Mouse (Mus musculus) embryonic facial prominence, embryonic 12.5 days (tissue): Measurements from ENCODE around the gene Scaf11. TPM values are rescaled to one million over a fixed set of nuclear protein-coding genes. Genes with fewer than 3 reads are reported as not detected.
"Not testable (repeated sequence)": the region's sequence is repeated elsewhere in the genome, so short reads cannot be mapped to it uniquely, and the experiment has no call there.

Source experiments
- ATAC-seq: fragments of 200-750 bp; cut with Nextera tagmentation; 2 replicates; pipeline ENCODE4 v1.8.0; 2017; ENCODE audit not compliant: insufficient number of reproducible peaks, insufficient read depth, low FRiP score, low TSS enrichment
- H3K27ac ChIP-seq: fragments of 300-500 bp; sonication (generic); 2 replicates; pipeline ENCODE4 v1.5.1; 2016; ENCODE audit warnings: mild to moderate bottlenecking
- H3K27me3 ChIP-seq: fragments of 300-500 bp; sonication (generic); 2 replicates; pipeline ENCODE4 v1.6.1; 2016; ENCODE audit warnings: mild to moderate bottlenecking, moderate library complexity
- H3K36me3 ChIP-seq: fragments of 300-500 bp; sonication (generic); 2 replicates; pipeline ENCODE4 v1.6.1; 2016; ENCODE audit warnings: mild to moderate bottlenecking
- H3K4me1 ChIP-seq: fragments of 300-500 bp; sonication (generic); 2 replicates; pipeline ENCODE4 v1.6.1; 2016
- H3K4me2 ChIP-seq: fragments of 300-500 bp; sonication (generic); replicated peaks from 2 replicates; pipeline ENCODE4 v1.6.1; 2016; ENCODE audit warnings: mild to moderate bottlenecking, moderate library complexity
- H3K4me3 ChIP-seq: fragments of 300-500 bp; sonication (generic); 2 replicates; pipeline ENCODE4 v1.5.1; 2016; ENCODE audit warnings: mild to moderate bottlenecking
- H3K9ac ChIP-seq: fragments of 300-500 bp; sonication (generic); 2 replicates; pipeline ENCODE4 v1.6.1; 2016; ENCODE audit warnings: mild to moderate bottlenecking, moderate library complexity
- H3K9me3 ChIP-seq: fragments of 300-500 bp; sonication (generic); 2 replicates; pipeline ENCODE4 v1.6.1; 2016; ENCODE audit warnings: mild to moderate bottlenecking, moderate library complexity
- WGBS: fragments of 180-500 bp; shearing (Covaris S2); methylation state at CpG from one replicate; pipeline ENCODE4 v1.1.7; 2016; 5-methylcytosine and 5-hydroxymethylcytosine counted together
- polyA plus RNA-seq: library from polyadenylated mRNA; unstranded; fragments of >200 nt; fragmentation: Nextera tagmentation; extraction: Ambion mirVana; gene quantifications from 2 replicates; pipeline ENCODE4 v1.2.1, GENCODE M21; 2016

Gene Scaf11
- polyA plus RNA-seq, 1 experiment from 2014 or later, result 120 TPM

DNA sequence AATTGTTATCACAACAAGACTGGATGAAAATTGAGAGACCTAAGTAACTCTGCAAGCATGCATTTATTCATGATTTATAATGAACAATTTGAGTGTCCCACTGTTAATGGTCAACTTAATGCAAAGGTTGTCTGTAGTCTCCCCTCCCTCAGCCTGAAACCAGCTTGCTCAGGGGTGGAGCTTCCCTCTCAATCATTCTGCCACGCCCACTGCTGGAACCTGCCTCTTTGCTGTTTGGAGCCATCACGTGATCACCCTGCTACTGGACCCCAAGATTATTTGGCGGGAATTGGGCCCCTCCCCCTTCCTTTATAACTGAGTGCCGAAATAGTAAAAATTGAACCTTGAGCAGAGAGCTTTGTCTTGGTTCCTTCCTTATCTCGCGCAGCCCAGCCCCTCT is 19.2 kb downstream of the Scaf11 start:
- not testable (repeated sequence) for H3K27ac ChIP-seq, H3K4me3 ChIP-seq, H3K4me2 ChIP-seq, H3K27me3 ChIP-seq, H3K9ac ChIP-seq, ATAC-seq, H3K4me1 ChIP-seq, H3K9me3 ChIP-seq
- 85% methylated on average over 6 of the region's 6 CpGs for WGBS
- peaks cover 27% of the 10 kb centered on the region for H3K36me3 ChIP-seq

DNA sequence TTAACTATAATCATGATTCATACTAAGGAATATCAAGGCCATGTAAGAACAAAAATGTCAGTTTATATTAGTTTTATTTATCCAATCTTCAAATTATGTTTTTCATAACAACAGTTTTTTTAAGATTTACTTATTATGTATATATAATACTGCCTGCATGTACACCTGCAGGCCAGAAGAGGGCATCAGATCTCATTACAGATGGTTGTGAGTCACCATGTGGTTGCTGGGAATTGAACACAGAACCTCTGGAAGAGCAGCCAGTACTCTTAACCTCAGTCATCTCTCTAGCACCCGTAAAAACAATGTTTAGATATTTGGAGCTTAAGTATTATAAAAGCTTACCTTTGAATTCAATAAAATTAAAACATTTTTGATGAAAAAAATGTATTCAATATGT is 26.4 kb downstream of the Scaf11 start:
- H3K36me3 ChIP-seq, result peaks cover 55% of the 10 kb centered on the region
- WGBS, result 98% methylated on average over 1 of the region's 1 CpGs

GRCm38 (mm10) chr15:96419920-96420319 is 40.7 kb downstream of the Scaf11 start:
- H3K9ac ChIP-seq, result no peak overlapping the region
- no peak overlapping the region for H3K4me2 ChIP-seq
- H3K27ac ChIP-seq, result no peak overlapping the region
- H3K9me3 ChIP-seq, result no peaks in the 10 kb centered on the region
- H3K36me3 ChIP-seq, result peaks cover 76% of the 10 kb centered on the region
- no peaks in the 10 kb centered on the region for H3K27me3 ChIP-seq
- no peak for ATAC-seq
- no peaks in the 10 kb centered on the region for H3K4me1 ChIP-seq
- no peak overlapping the region for H3K4me3 ChIP-seq
- WGBS, result 95% methylated on average over 8 of the region's 8 CpGs

More for the DNA sequence above, 26.4 kb downstream of the Scaf11 start:
- Histone ChIP-seq H3K9ac (no peak overlapping the region), H3K4me3 (no peak overlapping the region), H3K4me2 (no peak overlapping the region), H3K9me3 (no peaks in the 10 kb centered on the region), H3K27me3 (no peaks in the 10 kb centered on the region), H3K27ac (no peak overlapping the region), H3K4me1 (no peaks in the 10 kb centered on the region)
- no peak for ATAC-seq

- ATAC-seq, result no peak
- Histone ChIP-seq H3K27ac (no peak overlapping the region), H3K9ac (no peak overlapping the region), H3K4me1 (no peaks in the 10 kb centered on the region), H3K4me2 (no peak overlapping the region), H3K36me3 (peaks cover 79% of the 10 kb centered on the region), H3K9me3 (no peaks in the 10 kb centered on the region), H3K4me3 (no peak overlapping the region), H3K27me3 (no peaks in the 10 kb centered on the region)
- WGBS, result 97% methylated on average over 12 of the region's 12 CpGs
Observed at GRCm38 (mm10) chr15:96418161-96418560, 42.5 kb downstream of the Scaf11 start.

- no peaks in the 10 kb centered on the region for H3K27me3 ChIP-seq
- no peaks in the 10 kb centered on the region for H3K4me1 ChIP-seq
- no peak overlapping the region for H3K9ac ChIP-seq
- H3K4me2 ChIP-seq, result no peak overlapping the region
- H3K27ac ChIP-seq, result no peak overlapping the region
- no peak for ATAC-seq
- H3K4me3 ChIP-seq, result no peak overlapping the region
- peaks cover 42% of the 10 kb centered on the region for H3K36me3 ChIP-seq
- 89% methylated on average over 6 of the region's 6 CpGs for WGBS
- no peaks in the 10 kb centered on the region for H3K9me3 ChIP-seq
Observed at GRCm38 (mm10) chr15:96408717-96409121, 51.9 kb downstream of the Scaf11 start.

- no peak for ATAC-seq
- Histone ChIP-seq H3K9ac (no peak overlapping the region), H3K4me2 (no peak overlapping the region), H3K27me3 (no peaks in the 10 kb centered on the region), H3K4me3 (no peak overlapping the region), H3K27ac (no peak overlapping the region), H3K9me3 (no peaks in the 10 kb centered on the region), H3K4me1 (no peaks in the 10 kb centered on the region), H3K36me3 (peaks cover 39% of the 10 kb centered on the region)
- 82% methylated on average over 2 of the region's 2 CpGs for WGBS
Observed at GRCm38 (mm10) chr15:96407151-96407550, 53.5 kb downstream of the Scaf11 start.

DNA sequence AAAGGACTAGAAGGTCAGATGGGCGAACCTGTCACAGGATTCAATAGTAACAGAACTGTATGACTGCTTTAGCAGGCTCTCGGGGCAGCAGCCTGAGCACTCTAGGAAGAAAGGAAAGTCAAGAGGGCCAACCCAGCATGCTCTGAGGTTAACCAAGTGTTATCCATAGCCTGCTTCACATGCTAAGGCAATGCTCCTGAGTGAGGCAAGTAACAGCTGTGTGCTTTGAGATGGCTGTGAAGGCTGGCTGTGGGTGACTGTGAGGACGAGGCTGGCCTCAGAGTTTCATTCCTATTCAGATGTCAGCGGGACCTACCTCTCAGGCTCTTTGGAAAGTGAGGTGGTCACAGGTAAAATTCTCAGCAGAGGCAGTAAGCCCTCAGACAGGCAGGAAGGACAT is 54.4 kb downstream of the Scaf11 start:
- 89% methylated on average over 4 of the region's 4 CpGs for WGBS
- Histone ChIP-seq H3K4me1 (no peaks in the 10 kb centered on the region), H3K4me2 (no peak overlapping the region), H3K9me3 (no peaks in the 10 kb centered on the region), H3K9ac (no peak overlapping the region), H3K4me3 (no peak overlapping the region), H3K27me3 (no peaks in the 10 kb centered on the region), H3K36me3 (peaks cover 37% of the 10 kb centered on the region), H3K27ac (no peak overlapping the region)
- no peak for ATAC-seq

DNA sequence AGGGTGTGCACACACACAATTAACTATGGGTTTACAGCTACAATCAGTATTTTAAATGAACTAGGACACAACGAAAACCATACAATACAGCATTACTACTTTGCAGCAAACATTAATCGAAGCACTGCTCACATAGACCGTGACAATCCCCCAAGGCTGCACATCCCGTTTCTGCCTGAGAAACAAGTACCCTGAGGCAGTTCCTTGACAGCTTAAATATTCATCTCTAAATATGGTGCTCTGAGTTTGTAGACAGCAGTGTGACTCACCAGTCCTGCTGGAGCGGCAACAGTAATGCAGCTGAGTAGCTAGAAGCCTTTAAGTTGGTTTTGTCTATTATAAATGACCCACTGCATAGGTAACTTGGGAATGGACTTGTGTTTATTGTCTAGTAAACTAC is 55.1 kb downstream of the Scaf11 start:
- no peak overlapping the region for H3K4me2 ChIP-seq
- no peak overlapping the region for H3K4me3 ChIP-seq
- H3K27me3 ChIP-seq, result no peaks in the 10 kb centered on the region
- H3K36me3 ChIP-seq, result peaks cover 36% of the 10 kb centered on the region
- no peak overlapping the region; the same call in 1 of the 2 replicates for H3K27ac ChIP-seq
- no peak for ATAC-seq
- H3K9me3 ChIP-seq, result no peaks in the 10 kb centered on the region
- WGBS, result 82% methylated on average over 5 of the region's 5 CpGs
- no peak overlapping the region for H3K9ac ChIP-seq
- H3K4me1 ChIP-seq, result no peaks in the 10 kb centered on the region

GRCm38 (mm10) chr15:96398333-96398732 is 62.3 kb downstream of the Scaf11 start:
- peaks cover 62% of the 10 kb centered on the region for H3K36me3 ChIP-seq
- ATAC-seq, result no peak

DNA sequence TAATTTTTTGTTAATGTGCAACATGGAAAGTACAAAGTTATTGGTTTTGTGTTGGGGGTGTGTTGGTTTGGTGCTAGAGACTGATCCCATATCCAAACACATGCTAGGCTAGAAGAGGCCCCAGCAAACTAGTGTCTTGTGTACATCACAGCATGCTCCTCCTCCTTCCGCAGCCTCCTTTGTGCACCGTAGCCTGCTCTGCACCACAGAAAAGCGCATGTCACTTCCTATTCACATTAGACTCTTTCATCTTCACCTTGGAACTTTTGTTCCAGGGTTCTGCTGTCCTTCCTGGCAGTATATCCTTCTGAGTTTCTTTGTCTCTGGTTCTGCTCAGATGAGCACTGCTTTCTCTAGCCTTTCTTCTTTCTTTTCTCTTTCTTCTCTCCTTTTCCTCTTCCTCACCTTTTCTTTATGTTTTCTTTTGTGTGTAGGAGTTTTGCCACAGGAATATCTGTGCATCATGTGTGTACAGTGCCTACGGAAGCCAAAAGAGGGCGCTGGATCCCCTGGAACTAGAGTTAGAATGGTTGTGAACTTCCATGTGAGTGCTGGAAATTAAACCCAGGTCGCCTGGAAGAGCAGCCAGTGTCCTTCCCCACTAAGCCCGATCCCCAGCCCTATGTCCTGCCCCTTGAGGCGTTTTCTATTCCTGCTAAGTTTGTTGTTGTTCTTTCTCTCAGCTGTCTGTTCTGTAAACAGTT is 63.9 kb downstream of the Scaf11 start:
- peaks cover 63% of the 10 kb centered on the region for H3K36me3 ChIP-seq
- WGBS, result 82% methylated on average over 8 of the region's 8 CpGs
- no peak for ATAC-seq

More at GRCm38 (mm10) chr15:96398333-96398732, 62.3 kb downstream of the Scaf11 start:
- Histone ChIP-seq H3K4me2 (no peak overlapping the region), H3K27me3 (no peaks in the 10 kb centered on the region), H3K9ac (no peak overlapping the region), H3K27ac (no peak overlapping the region), H3K4me1 (no peaks in the 10 kb centered on the region), H3K9me3 (no peaks in the 10 kb centered on the region), H3K4me3 (no peak overlapping the region)
- 88% methylated on average over 10 of the region's 10 CpGs for WGBS

DNA sequence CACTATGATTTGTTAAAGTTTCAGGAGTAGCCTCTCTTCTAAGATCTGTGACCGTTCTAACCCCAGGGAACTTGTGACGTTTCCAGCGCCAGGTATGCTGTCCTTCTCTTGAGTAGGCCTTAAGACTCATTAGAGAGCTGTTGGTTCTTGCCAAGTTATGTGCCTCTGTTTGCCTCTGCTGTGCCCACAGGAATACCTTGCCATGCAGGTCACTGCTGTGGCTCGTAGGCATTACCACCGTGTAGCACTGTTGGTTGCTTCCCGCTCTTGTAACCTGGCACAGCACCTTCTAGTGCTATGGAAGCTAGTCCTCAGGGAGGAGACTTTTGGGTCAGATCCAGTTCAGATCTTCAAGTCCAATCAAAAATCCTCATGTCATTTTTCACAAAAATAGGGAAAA is 65.6 kb downstream of the Scaf11 start:
- H3K27me3 ChIP-seq, result no peaks in the 10 kb centered on the region
- H3K4me3 ChIP-seq, result no peak overlapping the region
- no peaks in the 10 kb centered on the region for H3K9me3 ChIP-seq
- no peak overlapping the region for H3K27ac ChIP-seq
- H3K4me2 ChIP-seq, result no peak overlapping the region
- H3K4me1 ChIP-seq, result no peaks in the 10 kb centered on the region
- peaks cover 66% of the 10 kb centered on the region for H3K36me3 ChIP-seq
- no peak overlapping the region for H3K9ac ChIP-seq
- WGBS, result 95% methylated on average over 6 of the region's 6 CpGs
- ATAC-seq, result no peak

More for the DNA sequence above, 63.9 kb downstream of the Scaf11 start:
- H3K4me1 ChIP-seq, result no peaks in the 10 kb centered on the region
- no peaks in the 10 kb centered on the region for H3K27me3 ChIP-seq
- no peaks in the 10 kb centered on the region for H3K9me3 ChIP-seq
- H3K4me2 ChIP-seq, result no peak overlapping the region
- no peak overlapping the region for H3K27ac ChIP-seq
- no peak overlapping the region for H3K9ac ChIP-seq
- no peak overlapping the region for H3K4me3 ChIP-seq

- peaks cover 64% of the 10 kb centered on the region for H3K36me3 ChIP-seq
- no peak overlapping the region for H3K4me2 ChIP-seq
- no peak overlapping the region for H3K27ac ChIP-seq
- no peak overlapping the region for H3K4me3 ChIP-seq
- no peaks in the 10 kb centered on the region for H3K27me3 ChIP-seq
- no peaks in the 10 kb centered on the region for H3K4me1 ChIP-seq
- H3K9ac ChIP-seq, result no peak overlapping the region
- ATAC-seq, result no peak
- H3K9me3 ChIP-seq, result no peaks in the 10 kb centered on the region
- whole genome bisulfite sequencing, result 93% methylated on average over 3 of the region's 3 CpGs
Observed at GRCm38 (mm10) chr15:96392878-96393277, 67.8 kb downstream of the Scaf11 start.
